Mouse (Mus musculus) cerebellum, adult 8-10 months (tissue): ENCODE data around the gene Ccdc58.
"Not testable (repeated sequence)": the region's sequence is repeated elsewhere in the genome, so short reads cannot be mapped to it uniquely, and the experiment has no call there.

Source experiments
- DNase-seq: peaks from one replicate; pipeline ENCODE4 v3.0.0; 2022

The Ccdc58 gene

DNA sequence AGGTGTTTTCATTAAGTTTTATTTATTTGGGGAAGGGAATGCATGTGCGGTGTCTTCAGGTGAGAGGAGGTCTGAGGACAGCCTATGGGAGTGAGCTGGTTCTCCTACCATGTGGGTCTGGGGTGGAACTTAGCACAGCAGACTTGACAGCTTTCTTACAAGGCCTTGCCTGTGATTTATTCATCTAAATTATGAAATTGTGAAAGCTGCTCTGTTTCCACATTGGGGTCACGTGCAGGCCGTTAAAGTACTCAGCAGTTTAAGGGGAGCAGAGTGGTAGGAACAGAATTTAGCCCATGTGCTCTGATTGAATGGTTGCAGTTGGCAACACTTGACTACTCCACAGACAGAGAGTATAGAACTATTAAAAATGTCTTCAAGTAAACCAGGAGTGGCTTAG lies 8.4 kb downstream of the Ccdc58 start:
- no peak for DNase-seq

DNA sequence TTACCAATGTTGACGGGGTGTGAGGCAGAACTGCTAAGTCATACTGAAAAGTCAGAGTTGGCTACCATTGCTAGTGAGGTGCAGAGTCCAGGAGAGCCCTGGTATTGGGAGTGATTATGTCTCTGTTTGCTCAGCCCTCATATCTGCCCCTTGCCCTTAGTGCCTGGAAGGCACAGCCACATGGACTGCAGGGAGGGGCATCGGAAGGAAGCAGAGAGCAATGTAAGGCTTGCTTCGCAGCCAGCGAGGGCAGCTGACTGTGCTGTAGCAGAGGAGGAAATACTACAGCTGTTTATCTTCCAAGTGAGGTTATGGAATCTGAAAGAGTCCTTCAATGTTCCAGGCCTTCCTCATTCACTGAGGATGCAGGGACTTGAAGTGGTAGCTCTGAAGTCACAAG lies 16.4 kb downstream of the Ccdc58 start:
- no peak for DNase-seq

DNA sequence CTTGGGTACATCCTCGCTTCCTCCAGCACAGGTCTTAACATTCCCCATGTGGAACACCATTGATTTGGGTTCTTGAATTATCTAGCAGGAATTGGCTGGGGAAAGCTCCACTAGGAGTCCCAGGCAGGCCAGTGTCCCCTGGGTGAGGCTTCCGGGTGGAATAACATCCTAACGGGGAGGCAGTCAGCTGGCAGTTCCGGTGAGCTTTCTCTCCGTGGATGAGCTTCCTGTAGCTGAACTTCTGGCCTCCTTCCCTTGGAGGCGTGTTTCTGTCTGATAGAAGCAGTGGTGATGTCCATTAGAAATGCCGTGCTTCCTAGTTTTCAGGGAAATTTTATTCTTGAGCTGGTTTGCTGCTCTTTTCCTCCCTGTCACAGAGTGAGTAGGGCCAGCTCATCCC lies 17.6 kb downstream of the Ccdc58 start:
- DNase-seq = no peak

DNA sequence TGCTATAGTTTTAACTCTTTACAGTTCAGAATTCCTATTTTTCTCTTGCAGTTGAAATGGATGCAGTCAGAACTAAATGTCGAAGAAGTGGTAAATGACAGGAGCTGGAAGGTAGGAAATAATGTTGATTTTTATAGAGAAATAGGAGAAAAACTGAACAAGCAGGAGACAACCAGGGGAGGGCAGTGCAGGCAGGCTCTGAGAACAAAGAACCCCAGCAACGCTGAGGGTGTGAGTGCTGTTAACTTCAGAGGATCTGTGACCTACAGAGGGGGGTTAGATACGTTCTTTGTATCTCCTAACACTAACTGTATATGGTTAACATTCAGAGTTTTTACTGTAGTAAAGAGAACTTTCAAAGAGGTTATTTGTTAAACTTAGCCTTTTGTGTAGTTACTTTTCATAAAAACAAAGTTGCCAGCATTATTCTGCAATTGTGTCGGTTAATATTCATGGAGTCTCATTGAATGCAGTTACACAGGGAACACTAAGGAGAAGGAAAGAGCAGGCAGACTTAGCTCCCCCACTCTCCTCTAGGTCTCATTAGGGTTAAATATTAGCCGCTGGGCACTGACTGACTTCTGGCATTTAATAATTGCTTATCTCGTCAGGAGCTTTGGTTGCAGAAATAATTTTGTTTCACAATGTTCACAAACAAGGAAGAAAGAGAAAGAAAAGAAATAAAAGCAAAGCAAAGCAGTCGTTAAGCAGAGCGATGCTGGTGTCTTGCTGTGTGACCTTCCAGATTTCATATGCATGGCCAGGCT lies 18.5 kb downstream of the Ccdc58 start:
- no peak for DNase-seq

DNA sequence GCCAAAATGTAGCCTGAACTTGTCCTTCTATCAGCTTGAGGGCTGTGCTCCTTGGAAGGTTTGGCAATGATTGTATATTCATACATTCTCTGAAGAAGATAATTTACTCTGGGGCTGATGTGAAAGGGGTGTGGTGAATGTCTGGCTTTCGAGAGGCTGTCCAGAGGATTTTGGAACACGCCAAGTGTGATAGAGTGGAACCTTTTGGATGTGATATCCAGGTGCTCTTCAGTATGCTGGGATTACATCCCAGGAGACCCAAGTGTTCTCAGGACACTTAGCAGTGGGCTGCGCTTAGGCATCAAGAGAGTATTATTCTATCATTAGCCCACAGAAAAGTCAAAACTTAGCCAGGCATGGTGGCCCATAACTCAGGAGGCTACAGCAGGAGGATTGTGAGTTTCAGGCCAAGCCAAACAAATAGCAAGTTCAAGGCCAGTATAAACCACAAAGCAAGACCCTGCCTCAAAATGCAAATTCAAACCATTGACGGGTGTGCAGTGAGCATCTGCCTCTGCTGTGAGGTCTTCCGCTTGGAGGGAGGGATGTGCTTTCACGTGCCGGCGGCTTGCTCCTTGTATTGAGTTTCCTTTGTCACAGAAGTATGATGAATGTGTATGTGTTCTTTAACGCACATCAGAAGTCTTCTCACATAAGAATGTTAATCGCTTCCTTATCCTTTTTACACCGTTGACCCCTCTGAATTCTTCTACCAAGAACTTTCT lies 19.5 kb downstream of the Ccdc58 start:
- no peak for DNase-seq

DNA sequence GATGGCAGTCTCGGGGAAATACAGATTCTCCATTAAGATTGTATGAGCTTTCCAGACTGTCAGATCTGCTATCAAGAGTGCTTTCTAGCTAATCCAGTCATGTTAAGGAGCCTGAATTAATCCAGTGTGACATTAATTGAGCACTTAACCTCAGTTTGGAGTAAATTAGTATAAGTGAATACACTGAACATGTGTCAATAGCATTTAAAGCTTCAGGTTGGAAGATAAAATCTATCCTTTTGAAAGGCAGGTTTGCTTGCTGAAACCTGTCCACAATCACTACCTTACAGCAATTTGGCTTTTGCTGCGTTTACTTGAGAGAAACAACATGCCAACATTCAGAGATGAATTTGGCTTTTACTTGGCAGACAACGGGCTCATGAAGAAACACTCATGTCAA lies 22.6 kb downstream of the Ccdc58 start:
- DNase-seq = no peak

DNA sequence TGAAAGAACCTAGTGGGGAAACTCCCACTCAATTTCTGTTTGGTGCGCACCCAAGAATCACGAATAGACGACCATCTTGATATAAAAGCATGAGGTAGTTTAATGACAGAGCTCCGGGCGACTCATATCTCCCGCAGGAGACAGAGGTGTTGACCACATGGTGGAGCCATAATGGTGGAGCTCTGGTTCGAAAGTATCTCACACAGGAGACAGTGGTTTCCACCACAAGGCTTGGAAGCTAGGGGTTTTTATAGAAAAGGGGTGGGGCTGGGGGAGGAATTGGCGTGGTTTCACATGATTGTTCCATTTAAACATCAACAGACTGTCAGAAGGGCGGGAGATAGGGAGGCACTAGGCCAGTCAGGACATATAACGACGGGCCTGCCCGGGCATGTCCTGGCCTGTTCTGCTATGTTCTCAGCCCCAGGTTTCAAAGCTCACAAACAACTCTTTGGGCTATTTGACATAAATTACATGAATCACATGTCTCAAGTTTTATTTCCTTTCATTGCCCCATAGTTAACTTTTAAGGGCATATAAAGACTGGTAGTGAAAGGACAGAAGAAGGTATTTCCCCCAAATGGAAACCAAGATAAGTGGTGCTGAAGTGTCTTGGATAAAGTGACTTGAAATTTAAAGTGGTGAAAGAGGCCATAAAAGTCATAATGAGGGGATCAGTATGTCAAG lies 26.5 kb downstream of the Ccdc58 start:
- DNase-seq = not testable (repeated sequence)

DNA sequence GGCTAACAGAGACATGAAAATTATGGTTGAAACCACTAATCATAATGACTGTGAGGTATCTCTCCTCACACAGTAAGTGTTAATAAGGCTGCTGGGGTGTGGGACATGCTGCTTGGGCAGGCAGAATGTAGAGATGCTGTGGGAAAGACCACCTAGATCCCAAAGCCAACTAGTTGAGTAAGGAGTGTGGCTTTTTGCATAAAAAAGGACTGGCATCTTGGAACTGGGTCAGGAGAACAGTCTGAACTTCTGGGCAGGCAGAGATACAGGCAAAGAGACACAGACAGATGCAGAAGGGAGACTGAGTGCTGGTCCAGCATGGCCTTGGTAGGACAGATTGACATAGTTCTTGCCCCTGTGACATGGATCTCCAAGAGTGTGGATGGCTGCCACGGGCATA lies 30.0 kb downstream of the Ccdc58 start:
- DNase-seq = no peak

DNA sequence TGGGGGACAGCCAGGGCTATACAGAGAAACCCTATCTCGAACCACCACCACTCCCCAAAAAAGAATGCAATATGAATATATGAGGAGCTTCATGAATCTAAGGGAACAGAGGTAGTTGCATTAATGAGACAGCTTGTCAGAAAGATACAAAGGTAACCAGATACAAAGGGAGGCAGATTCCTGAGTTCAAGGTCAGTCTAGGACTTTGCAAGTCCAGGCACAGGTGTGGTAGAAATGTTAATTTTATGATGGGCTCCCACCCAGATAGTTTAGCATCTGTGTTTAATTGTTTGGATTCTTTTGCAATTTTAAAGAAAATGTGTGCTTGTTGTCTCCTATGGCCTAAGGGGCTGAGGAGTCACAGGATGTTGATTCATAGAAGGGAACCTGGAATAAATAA lies 30.7 kb downstream of the Ccdc58 start:
- DNase-seq = no peak

DNA sequence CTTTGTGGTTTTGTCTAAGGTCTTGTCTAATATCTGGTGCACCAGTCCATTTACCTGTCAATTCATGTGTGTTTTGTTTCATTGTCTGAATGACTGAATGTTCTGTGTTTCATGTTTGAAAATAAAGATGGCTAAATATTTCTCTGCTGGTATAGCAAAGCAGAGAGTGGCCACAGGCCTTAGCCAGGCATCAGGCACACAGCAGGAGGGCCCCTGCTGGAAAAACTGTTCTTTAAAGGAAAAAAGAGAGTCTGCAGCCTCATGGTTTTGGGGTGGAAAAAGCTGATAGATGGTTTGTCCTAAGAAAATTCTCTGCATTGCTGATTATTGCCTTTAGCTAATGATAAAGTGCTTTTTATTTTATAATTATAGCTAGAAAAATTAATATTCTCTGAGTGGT lies 40.0 kb downstream of the Ccdc58 start:
- DNase-seq = peak; percentile 37

DNA sequence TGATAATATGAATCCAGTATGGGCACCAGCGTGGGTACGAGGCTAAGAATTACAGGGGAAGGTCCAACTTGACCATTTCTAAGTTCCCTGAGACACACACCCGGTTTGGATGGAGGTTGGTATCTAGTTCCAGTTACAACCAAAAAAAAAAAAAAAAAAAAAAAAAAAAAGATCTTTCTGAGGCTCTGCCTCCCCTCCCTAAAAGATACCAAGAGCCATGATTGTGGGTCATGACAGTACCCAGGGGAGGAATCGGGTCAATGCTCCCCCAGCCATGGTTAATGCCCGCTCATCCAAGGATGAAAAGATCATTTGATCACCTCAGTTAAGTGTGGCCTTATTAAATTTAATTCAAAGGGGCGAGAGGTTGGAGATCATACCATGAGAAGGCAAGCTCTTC lies 44.3 kb downstream of the Ccdc58 start:
- not testable (repeated sequence) for DNase-seq

DNA sequence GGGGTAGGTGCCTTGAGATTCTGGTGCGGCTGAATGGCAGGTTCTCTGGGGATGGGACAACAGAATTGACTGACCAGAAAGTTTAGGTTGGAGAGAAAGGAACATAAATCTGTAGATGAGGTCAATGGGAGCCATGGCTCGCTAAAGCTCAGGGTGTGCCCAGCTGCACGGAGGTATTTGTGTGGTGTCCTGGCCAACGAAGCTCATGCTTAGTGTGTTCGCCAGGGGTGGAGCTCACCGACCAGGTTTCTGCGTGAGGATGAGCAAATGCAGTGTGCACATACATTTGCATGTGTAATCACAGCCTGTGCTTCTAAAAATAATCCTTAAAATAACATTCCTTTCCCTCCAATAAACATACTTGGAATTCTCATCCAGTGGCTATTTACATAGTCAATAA lies 56.6 kb downstream of the Ccdc58 start:
- DNase-seq = no peak

DNA sequence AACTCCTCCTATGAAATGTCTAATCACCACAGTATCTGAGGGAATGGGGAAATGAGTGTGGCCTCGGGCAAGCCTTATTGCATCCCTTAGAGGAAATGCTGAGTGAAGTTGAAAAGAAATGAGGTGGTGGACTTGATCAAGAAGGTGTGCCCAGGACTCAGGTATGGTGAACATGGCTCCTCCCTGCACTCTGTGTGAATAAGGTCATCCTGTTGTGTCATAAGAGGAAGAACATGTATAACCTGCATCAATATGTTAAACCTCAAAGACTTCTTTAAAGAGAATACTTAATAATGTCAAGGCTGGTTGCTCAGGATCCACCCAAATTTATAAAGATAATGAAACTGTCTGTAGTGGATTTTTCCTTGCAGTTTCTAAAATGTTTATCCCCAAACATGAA lies 59.7 kb downstream of the Ccdc58 start, which contains the start of gene Csta1:
Csta1 (minus strand) TSS at position 101 of the 400 bp plus-strand sequence.
- DNase-seq = no peak

DNA sequence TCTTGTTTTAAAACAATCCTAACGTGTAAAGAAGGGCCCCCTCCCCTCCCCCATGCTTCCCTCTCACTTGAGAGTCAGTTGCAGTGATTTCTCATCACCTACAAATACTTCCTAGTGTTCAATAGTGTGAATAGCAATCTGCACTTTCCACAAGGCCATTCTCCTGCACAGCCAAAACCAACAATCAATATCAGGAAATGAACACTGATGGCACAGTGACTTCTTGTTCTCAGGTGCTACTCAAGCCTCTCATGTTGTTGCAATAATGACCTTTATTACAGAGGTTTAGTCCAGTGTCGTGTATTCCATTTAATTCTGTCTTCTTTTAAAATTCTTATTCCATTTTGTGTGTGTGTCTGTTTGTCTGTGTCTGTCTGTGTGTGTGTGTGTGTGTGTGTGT lies 66.7 kb downstream of the Ccdc58 start:
- DNase-seq = no peak
